Mouse (Mus musculus) stomach, embryonic 15.5 days (tissue): ENCODE results near the gene Pnkd. TPM values are rescaled to one million over a fixed set of nuclear protein-coding genes. Genes with fewer than 3 reads are reported as not detected.
A peak's percentile ranks its signal among the peaks of the same experiment; 100 is the strongest.
"Not testable (repeated sequence)": the region's sequence is repeated elsewhere in the genome, so short reads cannot be mapped to it uniquely, and the experiment has no call there.

Experiments used
- ATAC-seq: fragments of 200-750 bp; cut with Nextera tagmentation; 2 replicates; pipeline ENCODE4 v1.8.0; 2017; ENCODE audit warnings: low read depth, moderate number of reproducible peaks, moderate TSS enrichment; ENCODE audit not compliant: insufficient read depth, low FRiP score
- H3K27ac ChIP-seq: fragments of 300-500 bp; sonication (generic); 2 replicates; pipeline ENCODE4 v1.5.1; 2015; ENCODE audit warnings: mild to moderate bottlenecking, inconsistent platforms
- H3K27me3 ChIP-seq: fragments of 300-500 bp; sonication (generic); replicated peaks from 2 replicates; pipeline ENCODE4 v1.6.1; 2015; ENCODE audit warnings: inconsistent platforms
- H3K36me3 ChIP-seq: fragments of 300-500 bp; sonication (generic); 2 replicates; pipeline ENCODE4 v1.6.1; 2015; ENCODE audit warnings: inconsistent platforms
- H3K4me1 ChIP-seq: fragments of 300-500 bp; sonication (generic); 2 replicates; pipeline ENCODE4 v1.6.1; 2015; ENCODE audit warnings: inconsistent platforms
- H3K4me2 ChIP-seq: fragments of 300-500 bp; sonication (generic); 2 replicates; pipeline ENCODE4 v1.6.1; 2015; ENCODE audit warnings: mild to moderate bottlenecking, inconsistent platforms
- H3K4me3 ChIP-seq: fragments of 300-500 bp; sonication (generic); replicated peaks from 2 replicates; pipeline ENCODE4 v1.5.1; 2015; ENCODE audit warnings: inconsistent platforms
- H3K9ac ChIP-seq: fragments of 300-500 bp; sonication (generic); 2 replicates; pipeline ENCODE4 v1.6.1; 2015; ENCODE audit warnings: inconsistent platforms
- H3K9me3 ChIP-seq: fragments of 300-500 bp; sonication (generic); 2 replicates; pipeline ENCODE4 v1.6.1; 2016; ENCODE audit warnings: inconsistent platforms
- WGBS: fragments of 180-500 bp; shearing (Covaris S2); methylation state at CpG from one replicate; pipeline ENCODE4 v1.1.7; 2015; 5-methylcytosine and 5-hydroxymethylcytosine counted together
- polyA plus RNA-seq: library from polyadenylated mRNA; unstranded; fragments of >200 nt; fragmentation: Nextera tagmentation; extraction: Ambion mirVana; gene quantifications from 2 replicates; pipeline ENCODE4 v1.2.1, GENCODE M21; 2015

Gene Pnkd
- polyA plus RNA-seq, 1 experiment from 2014 or later: 117 TPM

DNA sequence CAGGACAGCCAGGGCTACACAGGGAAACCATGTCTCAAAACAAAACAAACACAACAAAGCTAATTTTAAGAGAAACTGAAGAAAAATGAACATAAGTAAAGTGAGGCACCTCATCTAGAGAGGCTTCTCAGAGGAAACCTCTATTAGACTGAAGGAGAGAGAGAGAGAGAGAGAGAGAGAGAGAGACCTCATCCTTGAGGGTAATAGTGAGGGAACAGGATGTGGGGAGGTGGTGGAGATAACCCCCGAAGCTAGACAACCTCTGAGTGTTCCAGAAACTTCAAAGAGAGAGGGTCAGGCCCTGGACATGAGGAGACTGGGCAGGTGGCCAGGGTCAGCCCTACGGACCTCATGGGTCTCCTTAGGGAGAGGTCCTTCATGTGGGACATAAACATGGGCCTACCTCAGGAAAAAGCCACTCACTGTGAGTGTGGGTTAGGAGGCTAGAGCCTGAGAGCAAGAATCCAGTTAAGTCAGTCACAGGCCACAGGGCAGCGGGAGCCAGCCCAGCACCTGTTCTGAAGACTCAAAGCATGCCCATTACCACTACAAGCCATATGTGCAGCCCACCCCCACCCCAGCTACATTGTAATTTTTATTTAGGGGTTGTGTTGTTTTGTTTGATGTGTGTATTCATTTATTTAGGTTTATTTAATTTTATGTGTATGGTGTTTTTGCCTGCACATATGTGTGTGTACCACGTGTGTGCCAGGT is 31.5 kb downstream of the Pnkd start:
- Histone ChIP-seq H3K36me3 (no peaks in the 10 kb centered on the region), H3K4me1 (no peaks in the 10 kb centered on the region), H3K9ac (no peak overlapping the region), H3K4me2 (no peak overlapping the region), H3K27me3 (no peaks in the 10 kb centered on the region), H3K9me3 (no peaks in the 10 kb centered on the region), H3K27ac (no peak overlapping the region), H3K4me3 (no peak overlapping the region)
- 79% methylated on average over 4 of the region's 4 CpGs for WGBS
- ATAC-seq: no peak

GRCm38 (mm10) chr1:74318711-74319110 is 34.0 kb downstream of the Pnkd start:
- Histone ChIP-seq H3K36me3 (no peaks in the 10 kb centered on the region), H3K4me2 (no peak overlapping the region), H3K9ac (no peak overlapping the region), H3K27me3 (no peaks in the 10 kb centered on the region), H3K9me3 (no peaks in the 10 kb centered on the region), H3K27ac (no peak overlapping the region), H3K4me3 (no peak overlapping the region), H3K4me1 (no peaks in the 10 kb centered on the region)
- WGBS: 89% methylated on average over 3 of the region's 3 CpGs
- no peak for ATAC-seq

GRCm38 (mm10) chr1:74321396-74321795 is 36.7 kb downstream of the Pnkd start:
- H3K36me3 ChIP-seq: no peaks in the 10 kb centered on the region
- no peaks in the 10 kb centered on the region for H3K9me3 ChIP-seq
- H3K4me3 ChIP-seq: no peak overlapping the region
- H3K4me2 ChIP-seq: no peak overlapping the region
- H3K27me3 ChIP-seq: no peaks in the 10 kb centered on the region
- WGBS: 46% methylated on average over 3 of the region's 3 CpGs
- H3K4me1 ChIP-seq: no peaks in the 10 kb centered on the region
- 0 out of 2 replicates have a peak overlapping the region, but pooled peaks have one; percentile 22 for H3K27ac ChIP-seq
- peak; percentile 67; the same call in 1 of the 2 replicates for ATAC-seq
- no peak overlapping the region for H3K9ac ChIP-seq

- not testable (repeated sequence) for H3K36me3 ChIP-seq, H3K9ac ChIP-seq, H3K27me3 ChIP-seq, H3K4me3 ChIP-seq, H3K4me2 ChIP-seq, H3K9me3 ChIP-seq, ATAC-seq, H3K27ac ChIP-seq
- H3K4me1 ChIP-seq: peaks cover 14% of the 10 kb centered on the region
- 68% methylated on average over 2 of the region's 2 CpGs for WGBS
Observed at GRCm38 (mm10) chr1:74326916-74327315, 42.2 kb downstream of the Pnkd start.

DNA sequence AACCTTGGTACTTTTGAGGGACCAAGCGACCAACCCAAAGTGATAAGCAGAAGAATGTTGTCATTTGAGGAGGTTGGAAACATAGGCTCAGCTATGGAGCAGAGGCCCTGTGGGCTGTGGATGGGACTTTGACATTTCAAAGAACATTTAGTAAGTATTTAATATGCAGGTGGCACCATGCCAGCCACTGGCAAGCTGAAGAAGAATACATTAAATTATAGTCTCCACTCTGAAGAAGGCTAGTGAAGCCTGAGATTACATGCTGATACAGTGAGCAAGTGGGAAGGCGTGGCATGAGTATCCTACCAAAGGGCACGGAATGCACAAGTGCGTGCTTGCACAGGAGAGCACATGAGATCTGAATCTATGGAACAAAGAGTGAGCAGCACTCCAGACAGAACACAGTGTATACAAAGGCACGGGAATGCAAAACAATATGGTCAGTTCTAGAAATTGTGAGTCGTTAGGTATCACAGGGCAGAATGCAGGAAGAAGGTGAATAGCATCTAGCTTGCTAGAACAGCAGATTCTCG is 45.2 kb downstream of the Pnkd start:
- Histone ChIP-seq H3K9me3 (no peaks in the 10 kb centered on the region), H3K4me2 (no peak overlapping the region), H3K27ac (peak overlapping the region; percentile 86; the same call in 1 of the 2 replicates), H3K36me3 (no peaks in the 10 kb centered on the region), H3K4me1 (peaks cover 23% of the 10 kb centered on the region), H3K9ac (no peak overlapping the region), H3K4me3 (no peak overlapping the region), H3K27me3 (no peaks in the 10 kb centered on the region)
- 61% methylated on average over 7 of the region's 7 CpGs for WGBS
- ATAC-seq: no peak

- ATAC-seq: no peak
- H3K9ac ChIP-seq: no peak overlapping the region
Observed at GRCm38 (mm10) chr1:74331046-74331681, 46.4 kb downstream of the Pnkd start.

DNA sequence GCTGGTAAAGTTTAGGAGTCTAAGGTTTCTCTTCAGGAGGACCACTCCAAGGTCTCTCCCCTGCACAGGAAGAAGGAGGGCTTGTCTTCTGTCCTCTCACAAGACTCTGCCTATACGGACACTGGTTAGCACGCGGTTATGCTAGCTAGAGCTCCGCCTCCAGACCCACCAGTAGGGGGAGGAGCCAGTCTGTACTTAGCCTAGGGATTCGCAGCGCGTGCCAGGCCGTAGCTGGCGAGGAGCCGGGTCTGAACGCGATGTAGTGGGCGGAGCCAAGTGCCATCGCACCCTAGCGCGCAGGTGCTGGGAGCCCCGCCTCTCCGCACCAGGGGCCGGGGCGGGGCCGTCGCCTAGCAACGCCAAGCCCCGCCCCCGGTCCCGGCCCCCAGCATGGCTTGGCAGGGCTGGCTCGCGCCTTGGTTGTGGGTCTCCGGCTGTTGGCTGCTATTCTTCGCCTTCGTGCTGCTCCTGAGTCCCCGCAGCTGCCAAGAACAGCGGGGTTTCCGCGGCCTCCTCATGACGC is 47.6 kb downstream of the Pnkd start:
- H3K9me3 ChIP-seq: no peaks in the 10 kb centered on the region
- peak overlapping the region; percentile 56 for H3K4me3 ChIP-seq
- under 1% methylated on average over 36 of the region's 36 CpGs for WGBS
- H3K4me2 ChIP-seq: peak overlapping the region; percentile 80
- H3K36me3 ChIP-seq: no peaks in the 10 kb centered on the region
- peaks cover 23% of the 10 kb centered on the region for H3K4me1 ChIP-seq
- no peaks in the 10 kb centered on the region for H3K27me3 ChIP-seq
- H3K9ac ChIP-seq: peak overlapping the region; percentile 42
- peak overlapping the region; percentile 86 for H3K27ac ChIP-seq
- peak; percentile 93 for ATAC-seq

More at GRCm38 (mm10) chr1:74331046-74331681, 46.4 kb downstream of the Pnkd start:
- Histone ChIP-seq H3K36me3 (no peaks in the 10 kb centered on the region), H3K27me3 (no peaks in the 10 kb centered on the region), H3K4me1 (peaks cover 23% of the 10 kb centered on the region), H3K9me3 (no peaks in the 10 kb centered on the region), H3K4me2 (no peak overlapping the region), H3K4me3 (no peak overlapping the region), H3K27ac (peak overlapping the region; percentile 86)
- 63% methylated on average over 4 of the region's 4 CpGs for WGBS

GRCm38 (mm10) chr1:74332930-74333329 is 48.2 kb downstream of the Pnkd start:
- H3K27me3 ChIP-seq: no peaks in the 10 kb centered on the region
- ATAC-seq: no peak
- peak overlapping the region; percentile 56 for H3K4me3 ChIP-seq
- H3K4me1 ChIP-seq: peaks cover 23% of the 10 kb centered on the region
- 1% methylated on average over 9 of the region's 9 CpGs for WGBS
- H3K9ac ChIP-seq: peak overlapping the region; percentile 42
- peak overlapping the region; percentile 86 for H3K27ac ChIP-seq
- peak overlapping the region; percentile 80 for H3K4me2 ChIP-seq
- H3K9me3 ChIP-seq: no peaks in the 10 kb centered on the region
- no peaks in the 10 kb centered on the region for H3K36me3 ChIP-seq

GRCm38 (mm10) chr1:74334607-74335006 is 49.9 kb downstream of the Pnkd start:
- ATAC-seq: no peak
- Histone ChIP-seq H3K9ac (no peak overlapping the region), H3K9me3 (no peaks in the 10 kb centered on the region), H3K4me1 (peaks cover 23% of the 10 kb centered on the region), H3K4me2 (no peak overlapping the region), H3K27me3 (no peaks in the 10 kb centered on the region), H3K36me3 (no peaks in the 10 kb centered on the region), H3K27ac (no peak overlapping the region), H3K4me3 (no peak overlapping the region)
- 77% methylated on average over 3 of the region's 3 CpGs for WGBS

- Histone ChIP-seq H3K9ac (no peak overlapping the region), H3K9me3 (no peaks in the 10 kb centered on the region), H3K4me3 (no peak overlapping the region), H3K4me2 (no peak overlapping the region), H3K4me1 (peaks cover 22% of the 10 kb centered on the region), H3K27me3 (no peaks in the 10 kb centered on the region), H3K27ac (no peak overlapping the region), H3K36me3 (no peaks in the 10 kb centered on the region)
- 65% methylated on average over 4 of the region's 4 CpGs for WGBS
- no peak for ATAC-seq
Observed at GRCm38 (mm10) chr1:74335033-74335432, 50.3 kb downstream of the Pnkd start.

DNA sequence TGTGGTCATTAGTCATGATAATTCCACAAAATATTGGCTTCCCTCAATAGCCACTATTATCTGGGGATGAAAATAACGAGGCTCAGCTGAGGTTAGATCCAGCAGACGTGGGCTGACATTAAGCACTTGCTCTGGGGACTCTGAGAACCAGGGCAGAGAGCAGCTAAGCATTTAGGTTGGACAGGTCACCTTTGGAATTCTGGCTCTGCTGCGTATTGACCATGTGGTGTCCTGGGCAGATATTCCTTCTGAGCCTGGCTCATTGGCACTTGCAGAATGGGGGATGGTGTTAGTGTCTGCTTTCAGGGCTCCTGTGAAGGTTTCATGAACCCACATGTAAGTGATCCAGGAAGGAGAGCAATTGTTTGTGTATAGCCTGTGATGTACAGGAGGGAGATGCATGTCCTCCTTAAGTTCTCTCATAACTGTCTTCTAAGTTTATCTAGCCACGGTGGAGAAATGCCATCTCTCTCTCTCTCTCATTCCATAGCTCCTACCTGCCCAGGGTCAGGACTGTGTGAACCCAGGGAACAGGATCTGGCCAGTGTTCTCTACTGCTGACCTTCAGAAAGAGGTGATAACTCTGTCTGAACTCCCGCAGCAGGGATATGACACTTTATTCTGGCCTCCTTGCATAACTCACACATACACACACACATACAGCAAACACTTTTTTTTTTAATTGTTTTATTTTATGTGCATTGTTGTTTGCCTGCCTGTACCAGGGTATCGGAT is 50.9 kb downstream of the Pnkd start:
- Histone ChIP-seq H3K36me3 (no peaks in the 10 kb centered on the region), H3K9ac (no peak overlapping the region), H3K27me3 (no peaks in the 10 kb centered on the region), H3K4me3 (no peak overlapping the region), H3K9me3 (no peaks in the 10 kb centered on the region), H3K4me2 (no peak overlapping the region), H3K4me1 (peaks cover 20% of the 10 kb centered on the region), H3K27ac (no peak overlapping the region)
- ATAC-seq: no peak
- 71% methylated on average over 6 of the region's 6 CpGs for WGBS
